Mouse (Mus musculus): ENCODE measurements at regions not wholly inside any gene's neighbourhood (a gene's known extent, or its start where the extent isn't known, plus 50 kb on each side); places are given as distances from the start of the nearest gene placed in this dataset.
"Not testable (repeated sequence)": the region's sequence is repeated elsewhere in the genome, so short reads cannot be mapped to it uniquely, and the experiment has no call there.

DNA sequence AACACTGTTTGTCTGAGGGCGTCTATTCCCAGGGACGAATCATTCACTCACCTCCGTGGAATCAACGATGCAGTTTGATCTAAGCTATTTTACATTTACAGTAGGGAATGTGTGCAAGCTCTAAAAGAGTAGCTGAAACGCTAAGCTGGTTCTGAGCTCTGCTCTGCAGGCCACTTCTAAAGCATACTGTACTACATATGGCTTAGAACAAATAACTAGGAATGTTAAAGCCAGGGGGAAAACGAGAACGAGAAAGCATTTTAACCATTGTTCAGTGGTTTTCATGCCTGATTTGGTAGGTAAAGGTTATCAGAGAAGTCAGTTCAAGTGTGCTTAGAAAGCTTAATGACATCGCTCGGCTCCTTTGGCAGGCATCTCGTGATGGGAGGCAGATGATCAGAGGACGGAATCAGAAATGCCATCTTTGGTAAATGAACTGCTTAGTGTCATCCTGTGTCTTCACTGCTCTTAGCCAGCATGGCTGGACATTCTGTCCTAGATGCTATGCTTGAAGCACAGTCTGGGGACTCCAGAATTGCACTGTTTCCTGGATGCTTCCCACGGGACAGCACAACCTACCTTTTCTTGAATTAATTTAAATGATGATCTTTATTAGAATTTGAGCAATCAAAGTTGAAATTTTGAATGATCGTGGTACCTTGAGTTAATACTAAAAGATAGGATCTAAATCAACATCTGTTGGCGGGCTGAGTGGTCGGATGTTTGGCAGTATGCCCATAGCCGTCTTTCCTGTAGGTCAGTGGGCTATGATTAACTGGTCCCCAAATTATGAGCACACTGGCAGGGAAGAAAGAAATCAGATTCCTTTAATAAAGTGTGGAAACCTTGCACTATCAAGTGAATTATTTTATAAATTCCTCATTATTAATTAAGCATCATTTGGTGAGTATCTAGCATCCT lies 495.2 kb downstream of the Hace1 start:
- no peak for DNase-seq (ENCODE audit: low spot score)

DNA sequence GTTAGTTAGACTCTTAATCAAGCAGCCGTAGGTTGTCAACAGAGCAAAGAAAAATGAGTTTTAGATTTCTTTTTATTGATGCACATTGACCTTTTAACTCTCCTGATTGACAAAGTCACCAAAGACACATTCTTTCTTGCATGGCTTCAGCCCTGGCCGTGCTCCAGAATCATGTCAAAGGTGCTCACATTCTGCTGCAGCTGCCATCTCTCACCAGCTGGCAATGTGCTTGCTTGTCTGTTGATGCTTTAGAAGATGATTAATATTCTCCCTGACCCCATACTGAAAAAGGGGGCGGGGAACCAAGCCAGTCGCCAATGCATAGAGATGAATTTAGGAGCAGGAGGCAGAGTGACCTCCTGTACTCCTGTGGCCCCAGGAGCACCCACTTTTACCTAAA lies 510.1 kb downstream of the Hace1 start:
- DNase-seq (ENCODE audit: low spot score): no peak

DNA sequence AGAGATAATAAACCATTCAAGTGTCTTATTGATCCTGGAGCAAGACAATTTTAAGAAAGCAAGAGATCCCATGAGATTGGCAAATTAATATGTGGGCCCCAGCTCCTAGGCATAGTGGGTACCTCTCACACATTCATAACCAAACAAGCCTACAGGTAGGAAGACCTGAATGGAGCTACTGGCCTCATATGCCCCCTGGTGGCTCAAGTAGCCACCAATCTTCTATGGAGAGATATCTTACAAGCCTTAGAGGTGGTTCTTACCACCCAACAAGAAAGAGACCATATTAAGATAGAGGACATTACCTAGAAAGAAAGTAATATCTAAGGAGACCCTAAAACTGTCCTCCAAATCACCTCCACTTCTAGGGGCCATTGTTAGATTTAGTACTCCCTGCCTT lies 523.2 kb downstream of the Hace1 start:
- DNase-seq (ENCODE audit: low spot score): no peak

DNA sequence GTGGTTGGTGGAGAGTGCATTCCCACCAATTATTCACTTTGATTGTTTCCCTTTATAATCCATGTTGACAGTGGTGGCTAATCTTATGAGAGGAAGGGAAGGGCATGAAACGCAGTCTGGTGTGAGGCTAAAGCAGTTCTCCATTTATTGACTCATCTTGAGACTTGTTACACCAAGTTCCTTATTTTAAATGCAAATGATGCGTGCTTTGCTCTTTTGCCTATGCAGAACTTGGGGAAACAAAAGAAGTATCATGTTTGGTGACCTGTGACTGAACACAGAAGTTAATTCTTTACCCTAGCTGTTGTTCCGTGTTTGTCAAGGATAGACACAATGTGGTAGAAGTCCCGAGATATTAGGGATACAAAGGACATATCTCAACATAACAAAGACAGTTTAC lies 531.2 kb downstream of the Hace1 start:
- no peak for DNase-seq (ENCODE audit: low spot score)

DNA sequence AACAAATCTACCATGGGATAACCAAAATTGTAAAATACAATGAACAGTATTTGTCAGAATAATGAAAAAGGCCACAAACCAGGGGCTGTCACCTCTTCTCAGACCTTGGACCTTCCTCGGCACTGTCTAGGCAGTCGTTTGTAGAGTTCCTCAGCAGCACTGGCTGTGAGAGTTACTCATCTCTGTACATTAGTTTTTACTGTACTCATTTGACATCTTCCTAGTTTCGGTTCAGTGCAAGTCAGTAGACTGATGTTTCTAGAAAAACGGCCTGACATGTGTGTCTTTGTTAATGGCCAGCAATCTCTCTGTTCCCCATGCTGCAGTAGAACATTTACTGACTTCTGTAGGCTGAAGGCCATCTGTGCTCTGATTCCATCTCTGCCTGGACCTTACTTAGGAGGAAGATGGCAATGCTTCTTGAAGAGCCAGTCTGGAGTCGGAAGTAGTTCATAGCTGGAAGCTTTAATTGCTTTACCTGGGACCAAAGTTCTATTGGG lies 537.1 kb downstream of the Hace1 start:
- DNase-seq (ENCODE audit: low spot score): no peak

DNA sequence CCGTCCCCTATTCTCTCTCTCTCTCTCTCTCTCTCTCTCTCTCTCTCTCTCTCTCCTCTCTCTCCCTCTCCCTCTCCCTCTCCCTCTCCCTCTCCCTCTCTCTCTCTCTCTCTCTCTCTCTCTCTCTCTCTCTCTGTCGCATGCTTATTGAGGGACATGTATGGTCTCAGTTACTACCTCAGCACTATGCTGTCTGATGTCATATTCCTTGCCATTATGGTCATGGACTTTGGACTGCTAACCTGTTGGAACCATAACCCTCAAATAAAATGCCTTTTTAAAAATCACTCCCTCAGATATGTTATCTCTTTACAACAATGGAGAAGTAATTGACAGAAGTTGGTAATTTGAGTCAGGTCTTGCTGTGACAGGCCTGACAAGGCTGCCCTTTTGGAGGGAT lies 544.8 kb downstream of the Hace1 start:
- DNase-seq (ENCODE audit: low spot score): not testable (repeated sequence)

DNA sequence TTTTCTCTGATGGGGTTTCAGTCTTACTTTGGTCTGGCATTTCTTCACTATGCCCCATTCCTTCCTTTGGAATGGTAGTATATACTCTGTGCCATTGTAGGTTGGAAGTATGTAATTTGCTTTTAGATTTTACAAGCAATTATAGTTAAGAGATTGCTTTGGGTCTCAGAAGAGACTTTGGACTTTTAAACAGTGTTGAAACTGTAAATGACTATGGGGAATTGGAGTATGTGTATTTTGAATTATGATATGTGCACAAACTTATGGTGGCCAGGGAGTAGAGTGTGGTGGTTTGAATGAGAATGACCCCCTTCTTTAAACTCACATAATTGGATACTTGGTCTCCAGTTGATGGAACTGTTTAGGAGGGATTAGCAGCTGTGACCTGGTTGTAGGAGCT lies 546.2 kb downstream of the Hace1 start:
- no peak for DNase-seq (ENCODE audit: low spot score)

DNA sequence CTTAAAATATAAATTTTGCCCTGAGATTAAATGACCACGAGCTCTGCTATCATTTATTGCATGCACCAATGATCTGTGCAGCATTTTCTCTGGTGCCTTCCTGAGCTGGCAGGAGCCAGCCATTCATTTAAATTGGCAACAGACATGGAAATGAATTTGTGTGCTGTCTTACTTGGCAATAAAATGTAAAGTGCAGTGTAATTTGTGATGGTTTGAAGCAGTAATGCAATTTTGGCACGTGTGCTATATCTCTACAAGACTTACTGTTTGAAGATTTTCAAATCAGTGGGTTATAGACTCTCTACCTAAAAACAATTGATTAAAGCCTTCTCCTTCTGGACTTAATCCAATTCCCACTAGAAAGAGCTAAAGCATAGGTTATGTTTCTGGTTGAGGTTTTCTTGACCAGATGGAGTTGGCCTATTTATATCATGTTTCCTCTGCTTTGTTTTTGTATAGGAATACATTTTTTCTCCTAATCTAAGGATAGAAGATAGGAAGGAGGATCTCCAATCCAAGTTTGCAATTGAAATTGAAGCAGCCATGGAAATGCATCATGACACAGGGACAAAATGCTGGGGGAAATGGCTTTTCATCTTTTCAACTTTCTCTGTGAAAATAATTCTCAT lies 557.6 kb downstream of the Hace1 start:
- no peak for DNase-seq (ENCODE audit: low spot score)

DNA sequence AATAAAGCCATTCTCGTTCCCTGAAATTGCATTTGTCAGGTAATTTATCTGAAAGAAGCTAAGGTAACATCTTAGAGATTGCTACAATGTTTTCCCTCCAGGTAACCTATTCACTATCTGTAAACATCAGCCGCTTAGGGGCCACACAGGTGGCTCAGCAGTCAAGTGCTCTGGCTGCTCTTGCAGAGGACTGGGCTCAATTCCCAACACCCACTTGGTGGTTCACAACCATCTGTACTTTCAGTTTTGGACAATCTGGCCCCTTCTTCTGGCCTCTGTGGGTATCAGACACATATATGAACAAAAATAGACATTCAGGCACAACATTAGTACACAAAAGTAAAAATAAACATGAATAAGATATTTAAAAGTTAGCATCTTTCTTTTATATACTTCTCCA lies 596.4 kb downstream of the Hace1 start:
- DNase-seq (ENCODE audit: low spot score): no peak

DNA sequence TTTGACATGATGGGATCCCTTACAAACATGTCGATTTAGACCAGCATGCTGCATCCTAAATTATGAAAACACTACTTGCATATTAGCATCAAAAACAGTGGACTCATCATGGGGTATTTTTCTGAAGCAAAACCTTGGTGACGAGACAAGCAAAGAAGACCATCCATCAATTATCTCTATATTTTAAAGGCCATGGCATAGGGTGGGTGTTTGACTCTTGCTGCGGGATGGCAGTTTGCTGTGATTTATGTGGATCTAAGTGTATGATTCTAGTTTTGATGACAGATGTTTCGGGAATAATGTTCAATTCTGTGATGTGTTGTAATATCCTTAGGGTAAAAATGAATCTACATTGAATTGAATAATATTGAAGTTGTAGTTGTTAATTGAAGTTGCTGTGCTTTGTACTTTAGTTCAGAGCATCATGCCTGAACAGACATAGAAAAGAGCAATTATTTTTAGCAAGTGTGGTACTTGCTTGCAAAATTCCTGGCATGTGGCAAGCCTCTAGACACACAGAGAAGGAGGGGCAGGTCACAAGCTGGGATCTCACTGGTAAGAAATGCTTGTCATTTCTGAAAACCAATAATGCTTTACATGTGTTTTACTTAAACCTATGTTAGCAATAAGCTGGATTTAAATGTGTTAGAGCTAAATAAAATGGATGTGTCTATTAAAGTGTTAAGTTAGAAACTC lies 608.3 kb downstream of the Hace1 start:
- no peak for DNase-seq (ENCODE audit: low spot score)

DNA sequence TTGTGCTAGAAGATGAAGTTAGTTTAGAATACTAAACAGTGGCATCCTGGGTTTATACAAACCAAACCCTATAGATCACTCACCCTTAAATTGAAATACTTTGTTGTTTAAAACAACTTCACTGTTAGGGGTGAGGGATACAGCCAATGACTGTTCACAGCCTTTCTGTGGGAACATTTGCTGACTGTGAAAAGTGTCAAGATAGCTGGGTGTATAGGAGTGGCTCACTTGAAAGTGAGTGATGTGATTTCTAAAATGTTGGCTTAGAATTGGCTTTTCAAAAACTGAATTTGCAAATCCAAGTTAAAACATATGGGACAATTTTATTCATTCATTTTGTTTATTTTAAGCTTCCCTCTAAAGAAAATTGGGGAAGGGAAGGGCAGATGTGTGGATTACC lies 616.5 kb downstream of the Hace1 start:
- DNase-seq (ENCODE audit: low spot score): no peak

DNA sequence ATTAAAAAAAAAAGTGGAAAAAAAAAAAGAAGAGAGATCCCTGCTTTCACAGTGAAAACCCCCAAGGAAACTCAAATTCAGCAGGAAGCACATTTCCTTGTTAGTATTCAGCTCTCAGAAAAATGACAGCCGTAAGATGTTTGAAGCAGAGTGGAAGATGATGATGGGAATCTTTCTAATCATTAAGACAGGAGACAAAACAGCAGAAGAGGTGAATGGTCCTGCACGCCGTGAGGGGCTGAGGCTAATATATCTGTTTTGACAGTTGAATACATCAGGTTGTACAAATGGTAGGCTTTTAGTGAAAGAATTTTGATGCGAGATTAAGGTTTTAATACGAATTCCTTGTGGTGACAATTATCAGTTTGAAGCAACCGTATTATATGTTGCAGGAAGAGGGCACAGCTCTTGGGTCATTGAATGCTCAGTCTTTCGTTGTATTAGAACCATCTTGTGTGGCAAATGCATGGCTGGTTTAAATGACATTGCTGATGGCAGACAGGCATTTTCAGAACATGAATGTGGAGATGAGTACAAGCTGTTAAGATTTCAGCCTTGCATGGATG lies 649.3 kb downstream of the Hace1 start:
- no peak for DNase-seq (ENCODE audit: low spot score)

DNA sequence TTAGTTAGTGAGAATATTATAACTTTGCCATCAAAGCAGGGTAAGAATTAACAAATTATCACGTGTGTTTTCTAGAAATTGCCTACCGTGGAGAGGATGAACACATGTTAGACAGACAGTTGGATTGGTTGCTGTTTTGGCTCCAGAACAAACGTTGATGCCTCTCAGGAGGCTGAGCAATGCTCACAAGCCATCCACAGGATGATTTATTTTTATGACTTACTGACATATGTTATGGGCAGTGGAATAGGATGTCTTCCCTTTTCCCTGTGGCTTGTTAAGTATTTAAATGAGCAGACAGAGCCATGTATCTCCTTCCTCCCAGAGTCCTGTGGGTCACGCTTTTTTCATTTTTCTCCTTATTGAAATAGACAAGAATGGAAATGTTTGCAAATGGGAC lies 652.0 kb downstream of the Hace1 start:
- DNase-seq (ENCODE audit: low spot score): no peak

DNA sequence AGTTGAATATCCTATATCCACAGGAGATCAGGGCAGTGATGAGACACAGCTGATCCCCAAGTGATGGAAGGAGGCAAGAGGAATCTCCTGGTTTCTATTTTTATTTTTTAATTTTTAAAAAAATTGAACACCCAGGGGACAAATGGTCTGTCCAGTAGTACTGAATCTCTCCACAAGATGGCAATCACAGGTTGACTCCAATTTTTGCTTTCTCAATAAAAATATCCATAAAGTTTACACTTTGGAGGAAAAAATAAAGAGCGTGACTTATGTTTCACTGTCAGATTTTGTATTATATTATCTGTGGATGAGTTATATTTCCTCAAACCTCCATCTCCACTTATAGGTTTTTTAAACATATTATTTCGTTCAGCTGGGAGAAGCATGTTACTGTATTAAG lies 658.0 kb downstream of the Hace1 start:
- DNase-seq (ENCODE audit: low spot score): no peak

DNA sequence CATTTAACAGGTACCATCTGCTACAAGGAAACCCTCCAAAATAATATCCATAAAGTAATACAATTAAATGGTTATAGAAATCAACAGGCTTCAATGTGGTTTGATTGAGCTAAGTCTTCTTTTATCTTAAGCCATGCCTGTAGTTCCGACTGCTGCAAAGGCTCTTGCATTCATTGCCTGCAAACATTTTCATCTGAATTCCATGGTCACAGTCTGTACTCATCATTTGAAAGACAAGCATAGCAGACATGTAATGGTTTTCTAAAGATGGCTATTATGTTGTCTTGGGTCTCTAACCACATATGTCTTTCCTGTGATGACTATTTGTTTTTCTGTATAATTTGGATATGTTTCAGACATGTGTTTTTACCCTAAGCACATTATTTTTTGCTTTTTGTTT lies 677.9 kb downstream of the Hace1 start:
- no peak for DNase-seq (ENCODE audit: low spot score)

DNA sequence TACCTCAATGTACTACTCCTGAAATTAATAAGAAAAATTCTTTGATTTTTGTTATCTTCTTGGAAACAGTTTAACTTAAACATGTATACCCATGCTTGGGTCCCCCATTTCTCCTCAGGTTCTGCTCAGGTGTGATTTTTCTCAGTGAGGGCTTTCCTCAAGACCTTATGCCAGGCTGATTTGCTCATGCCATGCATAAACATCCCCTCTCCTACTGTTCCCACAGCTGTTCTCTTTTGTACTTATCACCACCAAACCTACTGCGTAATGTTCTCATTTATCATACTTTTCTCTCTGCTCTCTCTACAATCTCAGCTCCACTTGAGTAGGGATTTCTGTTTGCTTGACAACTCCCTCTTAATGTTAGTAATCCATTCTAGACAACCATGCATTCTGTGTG lies 692.1 kb downstream of the Hace1 start:
- DNase-seq (ENCODE audit: low spot score): no peak

DNA sequence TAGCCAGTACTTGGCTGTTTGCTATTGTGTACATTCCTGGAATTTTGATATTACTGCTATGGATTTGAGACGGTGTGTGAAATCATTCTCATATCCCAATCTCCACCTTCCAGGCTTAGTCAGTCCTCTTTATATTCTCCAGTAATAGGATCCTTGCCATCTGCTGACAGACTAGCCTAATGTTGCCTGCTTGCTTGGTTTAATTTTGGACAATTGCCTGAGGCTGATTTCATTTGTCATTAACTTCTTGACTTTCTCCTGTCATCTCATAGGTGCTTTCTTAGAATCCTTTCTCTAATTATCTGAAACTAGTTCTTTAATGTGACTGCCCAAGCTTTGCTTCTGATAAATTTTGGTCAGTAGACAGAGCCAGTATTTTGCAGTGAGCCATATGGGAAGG lies 696.2 kb downstream of the Hace1 start:
- no peak for DNase-seq (ENCODE audit: low spot score)

DNA sequence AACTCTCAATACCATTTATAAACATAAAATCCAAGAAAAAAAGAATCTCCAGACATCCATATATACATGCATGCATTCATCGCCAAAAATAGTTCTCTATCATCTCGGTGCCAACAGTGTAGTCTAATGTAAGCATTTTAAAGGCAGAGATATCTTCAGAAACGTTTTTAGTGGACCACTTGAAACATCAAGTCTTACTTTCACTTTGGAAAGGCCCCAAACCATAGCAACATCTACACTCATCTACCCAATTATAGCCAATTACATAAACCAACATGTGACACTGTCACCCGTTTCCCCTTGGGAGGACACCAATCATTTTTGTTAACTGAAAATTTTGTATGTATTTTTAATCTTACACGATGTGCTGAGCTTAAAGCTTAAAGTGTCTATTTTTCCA lies 716.7 kb downstream of the Hace1 start:
- no peak for DNase-seq (ENCODE audit: low spot score)

DNA sequence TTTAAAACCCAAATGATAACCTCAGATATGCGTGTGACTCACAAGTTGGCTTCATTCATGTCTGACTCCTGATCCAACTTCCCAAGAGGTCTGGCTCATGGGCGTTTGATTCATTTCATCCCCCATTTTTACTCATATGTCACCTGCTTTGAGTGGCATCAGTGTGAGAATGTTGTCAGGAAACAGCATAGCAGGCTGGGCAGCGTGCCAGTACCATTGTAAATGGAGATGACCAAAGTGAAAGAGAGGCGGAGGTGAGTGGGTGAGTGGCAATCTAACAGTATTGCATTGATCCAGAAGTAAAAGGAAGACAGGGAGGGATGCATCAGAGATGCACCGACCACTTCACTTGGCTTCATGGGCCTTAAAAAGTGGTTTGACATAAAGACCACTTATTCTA lies 720.7 kb downstream of the Hace1 start:
- no peak for DNase-seq (ENCODE audit: low spot score)

DNA sequence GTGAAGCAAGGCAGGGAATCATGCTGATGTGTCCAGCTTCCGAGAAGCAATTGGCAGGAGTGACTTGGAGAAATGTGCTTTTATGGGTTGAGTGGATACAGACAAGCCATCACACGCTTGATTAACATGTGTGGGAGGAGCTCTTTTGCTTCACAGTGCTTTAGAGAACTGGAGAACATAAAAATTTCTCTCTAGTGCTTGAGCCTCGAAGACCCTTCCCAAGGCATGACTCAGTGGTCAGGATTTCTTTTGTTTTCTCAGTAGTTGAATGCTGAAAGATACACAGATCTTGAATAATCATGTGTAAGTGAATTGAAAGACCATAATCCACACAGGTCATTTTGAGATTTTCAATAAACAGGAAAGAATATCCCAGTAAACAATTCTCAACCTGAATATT lies 721.9 kb downstream of the Hace1 start:
- no peak for DNase-seq (ENCODE audit: low spot score)

DNA sequence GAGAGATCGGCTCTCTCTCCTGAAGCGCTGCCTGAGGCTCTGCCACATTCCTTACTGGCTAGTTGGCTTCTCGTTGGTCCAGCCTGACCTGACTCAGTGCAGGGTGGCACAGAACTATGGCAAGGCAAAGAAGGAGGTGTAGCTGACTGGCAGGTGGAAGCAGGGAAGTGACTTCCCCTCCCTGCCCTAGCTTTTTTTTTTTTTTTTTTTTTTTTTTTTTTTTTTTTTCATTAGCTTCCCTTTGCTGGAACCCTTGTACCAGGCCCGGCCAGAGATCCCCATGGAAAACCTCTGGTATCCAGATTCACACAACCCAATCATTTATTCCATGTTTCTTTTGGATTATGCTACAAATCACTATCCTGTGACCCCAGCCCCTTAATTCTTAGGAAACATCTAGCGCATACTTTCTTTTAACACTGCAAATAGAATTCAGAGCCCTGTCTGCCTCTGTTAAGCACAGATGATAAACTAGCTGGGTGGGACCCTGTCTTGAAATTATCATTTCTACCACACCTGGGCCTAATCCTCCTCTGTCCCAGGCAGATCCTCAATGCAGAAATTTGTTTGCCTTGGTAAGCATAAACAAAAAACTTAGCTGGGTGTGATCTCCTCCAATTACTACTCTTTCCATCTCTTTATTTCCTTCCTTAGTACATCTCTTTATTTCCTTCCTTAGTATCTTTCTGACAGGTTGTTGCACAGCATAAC lies 742.9 kb downstream of the Hace1 start:
- no peak for DNase-seq (ENCODE audit: low spot score)

DNA sequence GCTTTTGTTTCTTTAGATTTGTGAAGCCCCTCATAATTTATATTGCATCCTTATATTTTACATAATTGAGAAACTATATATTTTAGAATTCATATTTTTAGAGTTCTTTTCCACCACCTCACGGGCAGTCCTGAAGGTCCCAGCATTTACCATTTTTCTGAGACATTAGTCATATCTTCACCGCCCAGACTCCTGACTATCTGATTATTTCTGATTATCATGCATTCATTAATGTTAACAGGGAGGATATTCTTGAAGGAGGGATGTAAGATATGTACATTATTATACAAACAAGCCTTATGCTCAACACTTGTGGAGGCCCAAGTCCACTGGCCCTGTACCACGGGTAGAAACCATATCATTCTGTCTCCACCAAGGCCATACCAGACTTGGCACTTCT lies 743.4 kb downstream of the Hace1 start:
- DNase-seq (ENCODE audit: low spot score): no peak

Data from heart, adult 8-10 months (tissue).